Mouse (Mus musculus): ENCODE results near the gene A930018P22Rik.
"Not testable (repeated sequence)": the region's sequence is repeated elsewhere in the genome, so short reads cannot be mapped to it uniquely, and the experiment has no call there.

Gene A930018P22Rik

DNA sequence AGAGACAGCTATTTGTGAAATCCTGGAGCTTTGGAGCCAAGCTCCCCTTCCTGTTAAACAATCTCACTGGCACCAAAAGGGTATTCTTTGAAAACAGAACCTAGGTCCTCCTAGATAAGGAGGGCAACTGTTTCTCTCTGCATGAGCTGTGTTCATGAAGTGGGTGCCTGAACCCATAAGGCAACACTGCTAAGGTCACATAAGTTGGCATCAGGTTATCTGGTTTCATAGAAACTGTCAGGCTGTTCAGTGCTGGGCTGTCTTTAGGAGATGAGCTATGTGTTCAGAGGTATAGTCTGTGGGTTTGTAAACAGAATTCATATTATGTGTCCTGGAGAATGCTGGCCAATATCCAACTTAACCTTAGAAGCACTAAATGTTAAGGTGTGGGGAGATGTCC is 5.4 kb upstream of the A930018P22Rik start:
- in situ Hi-C loops (cut with MboI; ENCODE audit: unreplicated experiment in 2 of 2) = not testable (repeated sequence)

DNA sequence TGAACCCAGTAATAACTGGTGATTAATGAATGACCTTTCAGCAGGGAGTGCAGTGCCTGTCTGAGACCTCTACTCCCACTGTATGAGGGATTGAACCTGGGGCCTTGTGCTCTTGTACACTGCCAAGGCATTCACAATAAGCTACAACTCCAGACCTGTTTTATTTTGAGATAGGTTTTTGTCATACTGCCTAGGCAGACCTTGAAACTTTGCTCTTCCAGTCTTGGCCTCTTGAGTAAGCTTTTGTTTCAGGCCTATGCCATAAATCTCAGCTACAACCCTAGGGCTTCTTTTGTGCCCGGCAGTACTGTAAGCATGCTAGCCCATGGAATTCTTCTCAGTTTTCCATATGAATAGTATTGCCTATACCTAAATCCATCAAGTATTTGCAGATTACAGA is 3.5 kb upstream of the A930018P22Rik start:
- in situ Hi-C loops (cut with MboI; ENCODE audit: unreplicated experiment in 2 of 2) = no loop called here

DNA sequence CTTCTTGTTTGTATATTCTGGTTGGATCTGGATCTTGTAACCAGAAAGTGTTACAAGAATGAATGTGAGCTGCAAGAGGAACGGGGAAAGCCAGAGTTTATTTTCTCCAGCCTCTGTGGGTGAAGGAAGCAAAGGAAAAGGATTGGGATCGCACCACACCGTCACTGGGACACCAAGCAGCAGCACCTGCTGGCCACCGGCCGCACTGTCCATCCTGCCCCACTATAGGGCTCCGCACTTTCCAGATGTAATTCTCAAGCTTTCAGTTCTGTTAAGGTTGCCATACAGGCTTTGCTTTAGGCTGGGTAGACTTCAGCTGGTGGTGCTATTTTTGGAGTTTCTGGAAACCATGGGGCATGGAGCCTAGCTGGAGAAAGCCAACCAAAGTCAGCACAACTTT is 2.3 kb upstream of the A930018P22Rik start:
- in situ Hi-C loops (cut with MboI; ENCODE audit: unreplicated experiment in 2 of 2) = loop anchor here in 1 of 2 experiments (5.0 kb wide), 1 partner anchor 33 kb away; no protein-coding TSS in a partner anchor

DNA sequence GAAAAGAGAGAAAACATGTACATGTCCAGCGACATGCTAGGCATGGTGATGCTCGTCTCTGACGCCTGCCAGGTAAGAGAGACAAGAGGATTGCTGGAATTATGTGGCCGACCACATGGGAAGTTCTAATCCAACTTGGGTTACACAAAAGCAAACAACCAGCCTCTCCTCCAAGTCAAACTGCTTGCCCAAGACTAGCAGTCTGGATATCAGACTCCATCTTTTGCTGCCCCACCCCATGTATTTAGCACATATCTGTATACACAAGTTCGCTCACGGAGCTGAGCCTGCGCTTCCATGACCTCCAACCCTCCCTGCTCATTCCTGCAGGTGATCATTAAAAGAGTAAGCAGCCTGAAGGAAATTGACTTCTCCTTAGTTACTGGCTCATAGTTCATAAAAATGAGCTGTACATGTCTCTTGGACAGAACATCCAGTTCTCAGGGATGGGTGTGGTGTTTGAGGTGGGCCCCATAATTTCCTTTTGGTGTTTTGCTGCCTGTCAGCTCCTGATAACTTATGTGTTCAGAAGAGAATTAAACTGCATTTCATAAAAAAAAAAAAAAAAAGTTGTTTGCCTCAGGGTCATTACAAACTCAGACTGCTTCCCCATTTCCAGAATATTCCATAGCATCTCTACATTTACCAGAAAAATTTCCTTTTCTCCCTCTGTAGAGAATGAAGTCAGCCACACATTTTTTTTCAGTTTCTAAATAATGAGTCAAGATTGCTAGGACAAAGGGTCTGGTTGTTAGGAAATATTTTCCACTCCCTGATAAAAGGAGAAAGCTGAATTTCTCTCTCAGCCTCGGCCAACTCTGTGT is 676 bp upstream of the A930018P22Rik start:
- in situ Hi-C loops (cut with MboI; ENCODE audit: unreplicated experiment in 2 of 2) = loop anchor here in 1 of 2 experiments (5.0 kb wide), 1 partner anchor 35 kb away; no protein-coding TSS in a partner anchor

DNA sequence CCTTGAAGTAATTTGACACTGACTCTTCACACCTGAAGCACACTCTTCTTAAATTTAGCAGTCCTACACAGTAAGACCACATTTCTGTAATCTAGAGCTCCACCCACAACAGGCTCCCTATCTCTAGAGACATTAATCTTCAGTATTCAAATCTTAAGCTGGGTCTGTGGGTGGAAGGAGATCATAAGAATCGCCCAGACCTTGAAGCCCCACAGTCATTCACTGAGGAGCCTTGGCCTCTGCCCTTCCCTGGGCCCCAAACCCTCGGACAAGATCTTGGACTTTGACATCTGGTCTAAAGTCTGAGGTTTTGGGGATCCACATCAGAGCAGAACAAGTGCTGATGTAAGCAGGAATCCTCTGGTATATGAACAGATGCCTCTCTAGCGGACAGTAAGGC is 971 bp downstream of the A930018P22Rik start:
- in situ Hi-C loops (cut with MboI; ENCODE audit: unreplicated experiment in 2 of 2) = loop anchor here in 1 of 2 experiments (5.0 kb wide), 1 partner anchor 36 kb away; no protein-coding TSS in a partner anchor

DNA sequence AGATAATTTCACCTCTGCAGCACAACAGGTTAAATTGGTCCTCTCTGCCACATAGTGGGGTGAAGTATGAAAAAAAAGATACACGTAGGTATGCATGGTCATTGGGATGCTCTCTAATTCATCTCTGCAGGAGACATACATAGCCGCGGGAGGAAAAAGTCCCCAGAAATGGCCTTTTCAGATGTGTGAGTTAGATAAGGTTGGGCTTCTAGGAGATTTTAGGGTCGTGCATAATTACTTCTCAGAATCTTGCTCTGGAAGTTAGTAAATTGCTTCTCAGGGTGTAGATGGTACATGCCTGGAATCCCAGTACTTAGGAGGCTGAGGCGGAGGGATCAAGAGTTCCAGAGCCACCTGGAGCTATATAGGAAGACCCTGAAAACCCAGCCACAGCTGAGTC is 1.5 kb downstream of the A930018P22Rik start:
- in situ Hi-C loops (cut with MboI; ENCODE audit: unreplicated experiment in 2 of 2) = loop anchor here in 1 of 2 experiments (5.0 kb wide), 1 partner anchor 37 kb away; no protein-coding TSS in a partner anchor

DNA sequence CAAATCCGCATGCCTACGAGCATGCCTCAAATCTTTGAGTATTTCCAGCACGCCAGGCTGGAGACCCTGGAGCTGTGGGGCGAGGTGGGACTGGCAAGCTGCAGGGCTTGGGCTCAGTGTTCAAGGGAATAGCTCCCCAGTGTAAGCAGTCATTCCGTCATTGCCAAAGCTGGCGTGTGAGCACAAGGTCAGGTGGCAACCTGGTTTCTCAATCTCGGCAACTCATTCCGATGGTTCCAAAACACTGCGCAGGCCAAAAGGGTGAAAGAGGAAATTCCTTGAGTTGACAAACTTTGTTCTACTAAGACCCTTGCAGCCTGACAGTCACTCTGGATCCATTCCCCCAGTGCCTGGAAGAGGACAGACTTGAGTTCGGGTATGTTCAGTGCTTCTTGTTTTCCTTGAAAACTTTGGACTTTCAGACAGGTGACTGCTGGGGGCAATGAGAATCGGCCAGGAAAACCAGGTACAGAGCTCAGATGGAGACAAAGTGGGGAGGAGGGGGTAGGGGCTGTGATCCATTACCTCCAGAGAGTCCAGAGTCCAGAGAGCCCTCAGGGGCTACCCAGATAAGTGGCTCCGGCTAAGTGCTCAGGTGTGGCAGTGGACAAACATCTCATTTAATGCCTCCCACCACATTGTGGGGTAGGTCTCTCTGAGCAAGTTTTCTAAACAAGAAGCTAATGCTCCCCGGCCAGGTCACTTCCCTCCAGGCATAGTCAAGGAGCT is 6.4 kb downstream of the A930018P22Rik start:
- in situ Hi-C loops (cut with MboI; ENCODE audit: unreplicated experiment in 2 of 2) = loop anchor here (25.0 kb wide), 3 partner anchors 558 to 758 kb away; partner anchors contain the start of gene Ccdc73 (in 1 of the 2)

DNA sequence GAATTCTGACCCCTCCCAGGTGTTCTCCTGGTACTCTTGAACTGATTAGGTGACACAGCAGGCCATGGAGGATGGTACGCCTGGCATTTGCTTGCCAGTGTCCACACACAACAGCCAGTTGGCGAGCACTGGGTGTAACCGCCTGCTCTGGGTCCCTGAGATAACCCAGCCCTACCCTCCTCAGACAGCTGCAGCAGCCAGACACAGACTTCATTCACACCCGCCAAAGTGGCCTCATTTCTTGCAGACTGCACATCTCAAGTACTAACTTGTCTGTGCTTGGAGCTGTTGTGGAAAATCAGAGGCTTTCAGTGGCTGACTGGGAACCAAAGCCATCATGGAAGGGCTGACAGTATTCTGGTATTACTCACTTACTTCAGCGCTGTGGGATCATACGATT is 7.6 kb downstream of the A930018P22Rik start:
- in situ Hi-C loops (cut with MboI; ENCODE audit: unreplicated experiment in 2 of 2) = loop anchor here (5.0 to 25.0 kb wide), 7 partner anchors 285 to 757 kb away; partner anchors contain the start of genes Ccdc73 (in 1 of the 2) and D430041D05Rik (in 1 of the 2)

DNA sequence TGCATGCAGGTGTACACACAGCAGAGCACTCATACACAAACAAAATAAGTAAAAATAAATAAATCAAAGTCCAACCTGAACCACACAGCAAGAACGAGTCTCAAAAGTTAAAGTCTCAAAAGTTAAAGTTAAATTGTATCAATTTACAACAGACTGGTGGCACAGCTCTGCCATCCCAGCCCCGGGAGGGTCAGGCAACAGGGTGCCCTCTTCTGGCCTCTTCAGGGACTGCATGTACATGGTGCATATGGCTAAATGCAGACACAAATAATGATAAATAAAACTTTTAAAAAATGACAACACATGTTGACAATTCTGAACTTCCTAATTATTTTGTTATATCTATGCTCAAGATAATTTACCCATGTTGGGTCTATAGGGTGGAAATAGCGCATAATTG is 8.4 kb downstream of the A930018P22Rik start:
- in situ Hi-C loops (cut with MboI; ENCODE audit: unreplicated experiment in 2 of 2) = loop anchor here (5.0 to 25.0 kb wide), 7 partner anchors 284 to 756 kb away; partner anchors contain the start of genes Ccdc73 (in 1 of the 2) and D430041D05Rik (in 1 of the 2)

DNA sequence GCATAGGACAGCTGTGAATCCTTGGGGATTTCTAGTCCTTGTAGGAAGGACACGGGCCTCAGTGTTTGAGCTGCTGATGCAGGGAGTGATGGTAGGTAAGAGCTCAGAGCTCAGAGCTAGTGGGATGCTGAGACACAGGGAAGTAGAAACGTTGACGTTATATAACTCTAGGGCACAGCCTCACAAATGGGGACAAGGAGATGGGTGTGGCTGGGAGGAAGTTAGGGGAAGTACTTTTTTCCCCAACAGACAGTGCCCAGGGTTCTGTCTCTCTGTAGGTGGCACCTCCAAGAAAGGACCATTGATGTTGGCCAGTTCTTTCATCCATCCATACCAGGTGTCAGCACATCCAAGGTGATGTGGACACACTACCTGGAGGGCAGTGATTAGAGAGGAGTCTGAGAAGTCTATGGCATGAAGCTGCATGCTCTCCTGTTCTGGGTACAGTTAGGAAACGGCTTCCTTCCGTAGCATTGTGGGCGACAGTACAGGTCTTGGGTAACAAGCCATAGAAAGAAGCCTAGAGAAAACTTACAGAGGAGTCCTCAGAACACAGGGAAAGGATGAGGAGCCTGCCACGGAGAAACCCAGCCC is 9.8 kb downstream of the A930018P22Rik start:
- in situ Hi-C loops (cut with MboI; ENCODE audit: unreplicated experiment in 2 of 2) = loop anchor here (5.0 to 25.0 kb wide), 7 partner anchors 282 to 755 kb away; partner anchors contain the start of genes Ccdc73 (in 1 of the 2) and D430041D05Rik (in 1 of the 2)

DNA sequence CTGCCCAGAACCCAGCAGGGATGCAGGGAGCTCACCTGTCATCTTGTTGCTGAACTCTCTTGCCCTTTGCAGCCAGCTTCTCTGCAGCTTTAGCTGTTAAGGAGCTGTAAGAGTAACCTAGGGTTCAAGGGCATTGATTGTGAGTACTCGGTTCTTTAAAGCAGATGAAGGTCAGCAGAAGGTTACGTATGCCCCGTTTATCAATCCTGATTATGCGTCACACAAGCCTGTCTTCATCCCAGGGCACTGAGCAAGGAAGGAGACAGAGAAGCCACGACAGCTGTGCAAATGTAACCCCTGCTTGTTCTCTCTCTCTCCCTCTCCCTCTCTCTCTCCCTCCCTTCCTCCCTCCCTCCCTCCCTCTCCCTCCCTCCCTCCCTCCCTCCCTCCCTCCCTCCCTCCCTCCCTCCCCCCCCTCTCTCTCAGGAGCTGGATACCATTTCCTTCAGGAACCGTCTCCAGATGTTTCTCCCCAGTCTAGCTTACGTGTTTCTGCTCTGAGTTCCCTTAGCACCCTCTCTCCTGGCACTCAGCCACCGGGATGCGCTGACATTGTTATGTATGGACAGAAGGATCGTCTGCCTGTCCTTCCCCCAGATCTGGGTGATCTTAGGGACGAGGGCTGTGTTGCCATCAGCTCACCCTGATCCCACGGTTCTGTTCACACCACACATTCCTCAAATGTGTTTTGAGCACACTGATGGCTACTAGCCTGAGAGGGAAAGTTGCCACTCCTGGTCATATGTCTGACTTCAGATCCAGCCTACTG is 10.7 kb downstream of the A930018P22Rik start:
- in situ Hi-C loops (cut with MboI; ENCODE audit: unreplicated experiment in 2 of 2) = loop anchor here (5.0 to 25.0 kb wide), 7 partner anchors 282 to 754 kb away; partner anchors contain the start of genes Ccdc73 (in 1 of the 2) and D430041D05Rik (in 1 of the 2)

DNA sequence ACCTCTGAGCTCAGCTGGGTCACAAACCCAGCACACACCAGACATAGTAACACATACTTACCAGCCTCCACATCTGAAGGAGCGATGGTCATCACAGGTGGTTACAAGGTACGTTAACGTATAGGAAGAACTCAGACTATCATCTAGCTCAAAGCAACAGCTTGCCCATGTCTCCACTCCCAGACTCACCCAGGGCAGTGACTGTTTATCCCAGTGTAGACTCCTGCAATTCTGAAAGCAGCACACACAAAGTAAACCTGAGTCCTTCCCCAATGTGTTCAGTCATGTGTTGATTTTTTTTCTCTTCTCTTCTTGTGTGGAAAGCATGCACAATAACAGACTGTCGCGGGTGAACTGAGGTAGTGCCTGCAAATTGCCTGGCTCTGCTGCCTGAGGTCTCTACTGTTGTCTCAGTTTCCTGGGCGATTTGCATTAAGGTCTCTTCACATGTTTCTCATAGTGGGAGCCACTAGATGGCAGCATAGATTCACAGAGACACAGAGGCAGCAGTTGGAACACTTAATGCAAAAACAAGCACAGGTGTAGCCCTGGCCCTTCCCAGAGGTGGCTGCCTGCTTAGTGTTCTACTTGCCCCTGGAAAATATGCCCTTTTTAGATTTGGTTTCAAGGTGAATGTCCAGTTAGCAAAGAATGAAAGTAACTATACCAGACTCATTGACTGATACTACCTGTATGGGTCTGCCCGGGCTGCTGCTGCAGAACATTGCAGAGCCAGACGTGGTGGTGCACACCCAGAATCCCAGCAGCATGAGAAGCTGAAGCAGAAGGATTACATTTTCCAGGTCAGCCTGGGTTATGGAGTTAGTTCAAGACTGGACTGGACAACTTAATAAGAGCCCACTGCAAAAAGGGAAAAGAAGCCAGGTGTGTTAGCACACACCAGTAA is 11.8 kb downstream of the A930018P22Rik start:
- in situ Hi-C loops (cut with MboI; ENCODE audit: unreplicated experiment in 2 of 2) = loop anchor here (5.0 to 25.0 kb wide), 10 partner anchors 280 to 1098 kb away; partner anchors contain the start of genes Ccdc73 (in 1 of the 2) and D430041D05Rik (in 1 of the 2)

DNA sequence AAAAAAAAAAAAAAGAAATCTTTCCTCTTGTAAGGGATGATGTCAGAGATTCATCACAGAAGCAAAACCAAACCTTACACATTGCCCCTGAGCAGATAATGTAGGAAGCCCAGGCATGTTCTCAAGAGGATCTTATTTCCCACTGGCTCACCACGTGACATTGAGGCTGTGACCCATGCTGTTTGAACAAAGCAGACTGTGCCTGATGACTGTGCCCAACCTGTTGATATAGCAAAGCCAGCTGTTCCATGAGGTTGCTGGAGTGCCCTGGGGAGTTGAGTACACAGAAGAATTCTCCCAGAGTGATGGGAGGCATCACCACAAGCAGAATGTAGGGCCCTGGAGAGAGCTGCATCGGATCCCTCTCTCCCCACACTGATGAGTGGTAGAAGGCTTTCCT is 13.4 kb downstream of the A930018P22Rik start:
- in situ Hi-C loops (cut with MboI; ENCODE audit: unreplicated experiment in 2 of 2) = loop anchor here (5.0 to 25.0 kb wide), 9 partner anchors 279 to 1096 kb away; partner anchors contain the start of genes Ccdc73 (in 1 of the 2) and D430041D05Rik (in 1 of the 2)

DNA sequence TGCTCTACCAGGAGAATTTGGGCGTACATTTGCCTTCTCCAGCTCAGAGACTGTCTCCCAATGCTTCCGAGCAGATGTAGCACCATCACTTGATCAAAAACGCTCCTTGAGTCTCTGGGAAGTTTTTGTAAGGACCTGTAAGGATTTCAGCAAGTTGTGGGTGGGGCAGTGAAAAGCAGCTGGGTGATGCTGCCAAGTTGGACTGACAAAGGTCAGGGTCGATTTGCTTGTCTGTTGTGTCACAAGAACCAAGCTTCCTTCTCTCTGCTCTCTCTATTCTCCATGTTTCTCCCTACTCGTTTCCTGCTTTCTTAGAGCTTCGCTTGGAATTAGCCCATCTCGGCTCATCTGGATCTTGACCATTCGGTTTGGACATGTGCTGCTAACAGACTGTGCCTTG is 19.6 kb downstream of the A930018P22Rik start:
- in situ Hi-C loops (cut with MboI; ENCODE audit: unreplicated experiment in 2 of 2) = loop anchor here (10.0 to 25.0 kb wide), 4 partner anchors 263 to 745 kb away; partner anchors contain the start of gene Ccdc73 (in 1 of the 2)

DNA sequence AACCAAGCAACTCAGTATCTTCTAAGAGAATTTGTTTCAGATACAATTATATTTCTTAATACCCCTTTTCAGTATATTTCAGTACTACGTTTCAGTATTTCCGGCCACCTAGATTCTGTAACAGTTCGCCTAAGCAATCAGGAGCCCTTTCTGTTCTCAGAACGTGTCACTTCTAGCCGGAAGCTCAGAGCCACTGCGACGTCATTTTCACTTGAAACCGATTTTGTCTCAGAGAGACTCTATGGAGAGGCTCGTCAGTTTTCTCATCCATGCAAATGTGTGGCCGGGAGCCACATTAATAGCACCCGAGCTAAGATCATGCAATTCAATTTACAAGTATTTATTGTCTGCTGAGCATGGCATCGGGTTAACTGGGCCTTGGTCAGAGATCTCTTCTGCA is 21.4 kb downstream of the A930018P22Rik start:
- in situ Hi-C loops (cut with MboI; ENCODE audit: unreplicated experiment in 2 of 2) = loop anchor here (10.0 to 25.0 kb wide), 4 partner anchors 261 to 743 kb away; partner anchors contain the start of gene Ccdc73 (in 1 of the 2)

DNA sequence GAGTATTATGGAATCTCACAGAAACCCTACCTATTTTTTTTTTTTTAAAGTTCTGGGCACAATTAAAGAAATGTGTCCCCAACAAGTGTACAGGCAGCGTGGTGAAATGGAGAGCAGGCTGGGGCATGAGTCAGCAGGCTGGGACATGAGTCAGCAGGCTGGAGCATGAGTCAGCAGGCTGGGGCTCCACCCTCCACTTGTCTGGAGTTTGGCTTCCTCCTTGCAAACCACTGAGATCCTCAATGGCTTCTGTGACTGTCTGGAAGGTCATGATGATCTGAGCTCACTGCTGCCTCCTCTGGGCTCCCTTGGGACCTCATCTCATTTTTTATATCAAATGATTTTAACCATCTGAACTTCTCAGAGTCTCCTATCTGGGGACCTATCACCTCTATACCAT is 23.4 kb downstream of the A930018P22Rik start:
- in situ Hi-C loops (cut with MboI; ENCODE audit: unreplicated experiment in 2 of 2) = loop anchor here (10.0 to 25.0 kb wide), 4 partner anchors 259 to 741 kb away; partner anchors contain the start of gene Ccdc73 (in 1 of the 2)

DNA sequence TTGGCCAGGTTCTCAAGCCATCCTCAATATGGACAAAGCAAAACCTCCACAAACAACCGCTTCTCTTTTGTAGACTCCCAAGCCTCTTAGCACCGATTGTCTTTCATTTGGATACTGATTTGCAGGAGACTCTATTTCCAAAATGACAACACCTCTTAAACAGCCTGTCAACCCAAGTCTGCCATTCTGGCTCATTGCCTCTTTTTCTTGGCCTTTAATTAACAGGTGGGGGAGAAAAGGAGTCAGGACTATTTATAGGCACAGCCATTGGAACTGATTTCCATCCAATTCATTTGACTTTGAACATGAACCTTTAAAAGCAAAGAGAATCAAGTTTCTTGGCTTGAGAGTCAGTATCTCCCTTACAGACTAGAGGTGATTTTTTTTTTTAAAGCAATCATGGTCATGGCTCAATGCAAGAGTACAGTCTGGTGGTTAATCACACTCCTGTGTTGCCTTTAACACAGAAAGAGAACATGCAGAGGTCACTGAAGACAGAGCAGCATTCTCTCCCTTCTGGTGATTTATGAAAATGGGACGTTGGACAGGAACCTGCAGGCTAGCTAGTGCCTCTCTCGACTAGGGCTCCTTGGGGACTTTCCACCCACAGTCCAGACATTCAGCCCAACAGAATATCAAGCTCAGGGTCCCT is 25.5 kb downstream of the A930018P22Rik start:
- in situ Hi-C loops (cut with MboI; ENCODE audit: unreplicated experiment in 2 of 2) = loop anchor here (10.0 to 25.0 kb wide), 4 partner anchors 257 to 739 kb away; partner anchors contain the start of gene Ccdc73 (in 1 of the 2)
